Mouse (Mus musculus) c-Kit-positive CD71-positive TER-119-negative erythroid progenitor cells, embryonic 14.5 days (primary cell): ENCODE measurements around the gene Pgm1.

ENCODE experiments used
- DNase-seq: peaks from one replicate; pipeline ENCODE4 v3.0.0-alpha.2; 2013; ENCODE audit warnings: low read depth

The Pgm1 gene

DNA sequence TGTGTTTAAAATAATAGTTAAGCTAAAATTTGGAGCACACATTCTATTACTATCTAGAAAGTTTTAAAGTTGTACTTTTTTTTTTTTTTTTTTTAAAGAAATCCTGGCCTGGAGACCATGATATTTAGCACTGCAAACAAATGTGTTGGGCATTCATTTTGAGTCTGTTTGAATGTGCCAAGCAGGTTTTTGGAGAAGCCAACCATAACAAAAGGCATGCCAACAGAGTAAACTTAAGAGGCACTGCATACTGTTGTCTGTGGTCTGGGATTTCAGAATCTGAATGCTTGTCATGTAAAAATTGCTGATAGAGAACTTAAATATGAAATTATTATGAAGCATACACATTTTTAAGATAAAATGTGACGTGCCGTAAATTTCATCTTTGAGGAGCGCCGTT is 28.0 kb downstream of the Pgm1 start:
- no peak for DNase-seq

DNA sequence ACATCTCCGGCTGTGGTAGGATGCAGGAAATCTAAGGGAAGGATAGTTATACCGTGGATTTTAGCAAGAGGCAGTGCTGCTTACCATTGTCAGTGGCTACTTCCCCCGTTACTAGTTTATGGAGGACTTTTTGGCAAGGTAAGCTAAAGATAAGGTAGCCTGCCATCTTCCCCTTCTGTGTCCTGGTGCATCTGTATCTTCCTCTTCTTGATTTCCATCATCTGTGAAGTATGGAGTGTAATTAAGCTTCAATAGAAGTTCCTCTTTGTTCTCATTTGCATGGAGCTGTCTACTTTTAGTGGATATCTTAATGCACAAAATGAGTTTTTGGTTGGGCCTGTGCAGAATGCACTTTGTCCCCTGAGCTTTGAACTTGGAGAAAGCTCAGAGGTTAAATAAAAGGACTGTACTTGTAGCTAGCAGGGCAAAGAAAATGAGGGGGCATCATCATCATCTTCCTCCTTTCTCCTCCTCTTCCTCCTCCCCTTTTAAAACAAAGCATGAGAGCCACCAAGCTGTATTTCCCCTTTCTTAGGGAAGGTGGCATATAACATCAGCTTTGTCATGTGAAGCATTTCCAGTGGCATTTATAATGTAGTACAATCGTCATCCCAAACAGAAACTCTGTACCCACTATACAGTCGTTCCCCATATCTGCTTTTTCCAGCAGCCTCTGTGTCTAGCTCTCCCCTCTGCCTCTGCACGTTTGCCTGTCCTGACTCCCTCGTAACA is 29.0 kb downstream of the Pgm1 start:
- DNase-seq = no peak

DNA sequence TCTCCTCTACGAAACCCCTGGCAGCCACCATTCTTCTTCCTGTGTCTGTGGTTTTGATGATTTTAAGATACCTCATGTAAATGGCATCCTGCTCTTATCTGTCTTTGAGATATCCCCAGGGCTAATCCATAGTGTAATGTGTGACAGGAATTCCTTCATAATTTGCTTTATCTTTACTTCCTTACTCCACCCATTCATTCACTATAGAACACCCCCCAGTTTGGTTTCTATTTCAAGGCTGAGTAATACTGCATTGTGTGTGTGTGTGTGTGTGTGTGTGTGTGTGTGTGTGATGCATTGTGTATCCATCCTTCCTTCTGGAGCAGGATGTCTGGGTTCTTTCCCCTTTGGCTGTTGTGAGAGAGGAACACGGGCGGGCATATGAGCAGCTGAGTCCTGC is 30.1 kb downstream of the Pgm1 start:
- DNase-seq = no peak

- no peak for DNase-seq
Measured at GRCm38 (mm10) chr4:99966555-99966954, 37.3 kb downstream of the Pgm1 start.

DNA sequence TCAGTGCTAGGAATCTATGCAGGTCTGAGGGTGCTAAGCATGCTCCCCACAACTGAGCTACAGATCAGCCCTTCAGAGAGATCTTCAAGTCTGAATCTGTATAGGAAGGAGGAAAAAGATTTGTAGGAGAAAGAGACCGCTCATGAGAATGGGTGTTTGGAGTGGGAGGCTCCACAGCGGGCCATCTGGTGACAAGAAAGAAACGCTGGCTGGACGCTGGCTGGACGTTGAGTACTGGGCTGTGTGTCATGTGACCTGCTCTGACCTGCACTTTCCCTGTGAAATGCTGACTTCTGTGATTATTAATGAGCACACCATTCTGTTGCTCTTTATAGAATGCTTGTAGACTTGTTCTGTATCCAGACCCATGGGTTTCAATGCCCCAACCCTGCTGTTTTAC is 40.1 kb downstream of the Pgm1 start:
- no peak for DNase-seq

- DNase-seq = no peak
Measured at GRCm38 (mm10) chr4:99970097-99970496, 40.9 kb downstream of the Pgm1 start.

DNA sequence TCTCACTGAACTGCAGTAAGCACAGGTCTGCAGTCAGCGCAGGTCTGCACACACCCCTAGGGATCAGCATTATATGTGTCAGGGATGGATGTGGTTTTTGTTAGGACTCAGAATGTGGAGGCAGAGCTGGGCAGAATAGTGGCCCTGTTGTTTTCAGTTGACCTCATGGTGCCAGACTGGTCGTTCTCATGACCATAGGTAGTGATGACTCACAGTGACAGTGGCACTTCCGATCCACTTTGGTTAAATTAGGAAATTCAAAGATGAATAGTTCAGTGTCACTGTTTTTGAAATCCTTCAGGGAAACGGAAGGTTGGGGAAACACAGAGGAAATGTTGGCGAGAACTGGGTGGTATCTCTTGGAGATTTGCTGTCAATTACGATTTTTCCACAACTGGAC is 43.7 kb downstream of the Pgm1 start:
- DNase-seq = no peak

DNA sequence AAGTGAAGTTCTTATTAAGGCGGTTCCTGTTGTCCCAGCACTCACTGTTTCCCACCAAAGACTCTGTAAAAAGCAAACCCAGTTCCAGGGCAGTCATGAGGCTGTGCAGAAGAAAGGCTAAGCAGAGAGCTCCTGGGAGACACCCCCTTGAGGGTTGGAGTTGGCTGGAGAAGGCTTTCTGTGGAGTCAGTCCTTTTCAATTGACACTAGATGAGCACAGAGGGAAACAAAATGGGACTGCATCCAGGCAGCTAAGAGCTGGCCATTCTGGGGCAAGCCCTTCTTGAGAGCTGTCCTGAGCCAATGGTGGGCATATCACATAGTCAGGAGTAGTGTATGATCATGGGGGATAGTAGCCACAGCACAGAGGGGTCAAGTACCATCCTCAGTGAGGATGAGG is 44.7 kb downstream of the Pgm1 start:
- no peak for DNase-seq

DNA sequence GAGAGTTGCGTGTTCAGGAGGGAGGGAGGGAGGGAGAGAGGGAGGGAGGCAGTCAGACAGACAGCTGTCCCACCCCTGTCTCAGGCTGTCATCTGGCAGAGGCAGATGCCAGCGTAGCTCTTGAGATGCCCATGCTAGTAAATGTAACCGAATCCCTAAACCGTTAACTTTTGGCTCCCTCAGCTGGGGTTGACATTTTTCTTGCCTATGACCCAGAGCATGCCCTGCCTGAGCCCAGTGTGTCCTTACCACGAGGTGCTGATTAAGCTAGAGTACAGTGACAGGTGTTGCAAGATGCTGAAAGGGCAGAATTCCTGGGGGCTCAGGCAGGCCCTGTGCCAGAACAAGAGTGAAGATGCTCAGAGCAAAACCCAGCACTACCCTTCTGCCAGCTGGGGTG is 45.2 kb downstream of the Pgm1 start:
- no peak for DNase-seq

DNA sequence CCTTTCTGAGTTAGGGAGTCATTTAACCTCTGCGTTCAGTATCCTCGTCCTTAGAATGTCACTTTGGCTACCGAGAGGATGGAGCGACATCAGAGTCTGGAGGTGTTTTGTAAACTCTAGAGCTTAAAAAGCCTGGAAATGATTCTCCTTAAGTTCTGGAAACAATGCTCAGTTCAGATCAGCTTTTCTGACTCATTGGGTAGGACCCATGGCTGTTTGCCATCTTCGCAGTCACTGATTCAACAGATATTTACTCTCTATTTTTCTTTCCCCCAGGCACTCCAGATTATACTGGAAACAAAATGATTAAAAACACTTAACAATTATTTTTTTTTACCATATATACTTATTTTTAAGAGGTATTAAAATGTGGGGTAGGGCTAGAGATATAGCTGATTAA is 50.1 kb downstream of the Pgm1 start:
- DNase-seq = no peak

DNA sequence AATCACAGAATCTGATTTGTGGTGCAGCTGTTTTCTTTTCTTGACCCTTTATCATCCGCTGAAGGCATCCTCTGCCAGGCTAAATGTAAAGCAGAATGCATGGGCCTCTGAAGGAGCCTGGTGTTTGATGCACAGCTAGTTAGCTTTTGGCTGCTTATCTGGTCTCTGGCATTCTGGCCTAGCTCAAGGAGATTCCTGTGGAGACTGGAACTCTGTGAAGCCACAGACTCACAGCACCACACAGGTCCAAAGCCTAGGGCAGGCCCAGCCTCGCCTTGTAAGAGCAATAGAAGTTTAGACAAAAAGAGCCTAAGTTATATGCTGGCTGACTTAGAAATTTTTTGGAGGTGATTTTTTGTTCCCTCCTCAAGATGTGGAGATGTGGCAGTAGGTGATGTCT is 52.0 kb downstream of the Pgm1 start:
- DNase-seq = no peak

DNA sequence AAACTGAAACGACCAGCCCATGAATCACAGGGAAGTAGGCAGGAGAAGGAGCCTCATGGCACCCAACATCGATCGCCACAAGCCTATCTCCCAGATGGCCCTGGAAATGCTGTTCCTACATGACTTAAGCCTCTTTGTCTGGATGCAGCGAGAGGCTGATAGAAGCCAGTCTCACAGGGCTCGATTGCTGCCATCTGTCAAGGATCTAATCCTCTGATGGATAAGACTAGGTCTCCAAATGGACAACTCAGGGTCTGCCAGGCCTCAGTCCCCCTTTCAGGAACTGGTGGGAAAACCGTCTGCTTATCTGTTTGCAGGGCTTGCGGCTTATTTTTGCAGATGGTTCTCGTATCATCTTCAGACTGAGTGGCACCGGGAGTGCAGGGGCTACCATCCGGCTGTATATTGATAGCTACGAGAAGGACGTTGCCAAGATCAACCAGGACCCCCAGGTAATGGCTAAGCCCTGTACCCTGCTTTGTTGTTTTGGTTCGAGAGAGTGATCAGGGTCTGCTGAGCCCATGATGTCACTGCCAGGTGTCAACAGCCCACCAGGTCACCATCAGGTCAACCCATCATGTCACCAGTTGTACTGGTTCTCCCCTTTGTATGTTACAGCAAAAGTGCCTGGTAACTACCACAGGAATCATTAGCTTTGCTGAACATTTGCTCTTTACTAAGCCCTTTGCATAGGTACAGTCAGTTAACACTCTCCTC is 54.6 kb downstream of the Pgm1 start:
- DNase-seq = no peak

- no peak for DNase-seq
Measured at GRCm38 (mm10) chr4:99984369-99984752, 55.1 kb downstream of the Pgm1 start.

DNA sequence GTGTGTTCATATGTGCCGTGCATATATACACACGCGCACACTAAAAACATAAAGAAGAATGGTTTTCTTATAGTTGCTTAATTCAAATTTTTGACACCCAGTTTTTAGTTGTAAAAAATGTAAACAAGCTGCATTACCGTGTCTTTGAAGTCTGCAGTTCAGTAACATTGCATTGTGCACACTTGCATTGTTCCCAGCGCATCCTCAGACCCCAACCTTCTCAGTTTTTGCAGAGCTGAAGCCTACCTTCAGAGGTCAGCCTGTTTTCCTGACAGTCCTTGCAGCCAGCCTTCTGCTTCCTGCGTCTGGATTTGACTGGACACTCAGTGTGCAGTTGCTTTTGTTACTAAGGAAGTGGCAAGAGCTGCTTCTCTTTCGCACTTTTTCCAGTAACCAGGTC is 55.9 kb downstream of the Pgm1 start:
- DNase-seq = no peak

DNA sequence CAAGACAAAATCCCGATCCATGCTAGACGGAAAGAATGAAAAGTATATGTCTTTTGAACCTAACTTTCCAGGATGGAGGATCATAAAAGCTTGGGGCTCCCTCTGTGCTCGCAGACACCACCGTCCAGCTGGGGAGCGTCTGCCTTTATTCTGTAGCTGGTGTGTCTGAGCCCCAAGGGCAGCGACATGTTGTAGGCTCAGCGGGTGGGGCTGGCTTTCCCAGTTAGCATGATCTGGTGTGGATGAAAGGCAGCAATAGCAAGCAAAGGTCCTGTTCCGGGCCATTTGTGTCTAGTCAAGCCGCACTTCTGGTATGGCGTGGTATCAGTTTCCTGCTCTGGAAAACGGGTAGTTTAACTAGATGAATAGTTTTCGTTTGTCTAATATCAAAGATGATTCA is 56.4 kb downstream of the Pgm1 start:
- no peak for DNase-seq

- DNase-seq = no peak
Measured at GRCm38 (mm10) chr4:99986609-99987008, 57.4 kb downstream of the Pgm1 start.

DNA sequence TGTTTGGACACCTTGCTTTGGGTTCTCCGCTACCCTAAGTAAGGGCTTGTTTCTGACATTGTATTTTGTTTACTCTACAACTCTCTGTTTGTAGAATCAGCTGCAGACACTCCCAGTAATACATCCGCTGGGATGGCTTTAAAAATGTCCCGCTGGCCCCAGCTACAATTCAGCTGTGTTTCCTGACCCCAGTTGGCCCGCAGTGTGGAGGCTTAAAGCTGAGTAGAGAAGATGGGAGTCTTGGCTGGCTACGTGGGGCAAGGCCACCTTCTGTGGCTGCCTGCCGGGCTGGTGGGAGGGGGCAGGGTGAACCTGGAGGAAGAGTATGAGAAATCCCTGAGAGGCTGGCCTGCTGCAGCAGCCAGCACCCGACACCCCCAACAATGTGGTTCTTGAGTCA is 59.6 kb downstream of the Pgm1 start:
- no peak for DNase-seq

DNA sequence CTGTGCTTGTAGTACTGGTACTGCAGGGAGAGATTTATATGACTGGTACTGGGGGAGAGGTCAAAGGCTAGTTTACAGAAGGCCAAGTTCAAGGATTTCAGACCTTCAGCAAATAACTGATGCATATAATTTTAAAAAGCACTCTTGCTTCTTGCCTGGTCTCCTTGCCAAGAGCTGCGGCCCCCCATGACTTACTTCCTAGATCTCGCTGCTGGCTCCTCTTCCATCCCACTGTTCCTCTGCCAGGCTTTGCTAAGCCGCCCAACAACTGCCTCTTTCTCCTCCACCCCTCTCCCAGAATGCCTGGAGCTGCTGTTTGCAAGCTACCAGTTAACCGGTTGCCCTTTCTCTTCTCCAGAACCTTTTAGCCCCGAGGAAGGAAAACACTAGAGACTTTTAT is 71.8 kb downstream of the Pgm1 start:
- no peak for DNase-seq

- no peak for DNase-seq
Measured at GRCm38 (mm10) chr4:100001806-100002205, 72.6 kb downstream of the Pgm1 start.

DNA sequence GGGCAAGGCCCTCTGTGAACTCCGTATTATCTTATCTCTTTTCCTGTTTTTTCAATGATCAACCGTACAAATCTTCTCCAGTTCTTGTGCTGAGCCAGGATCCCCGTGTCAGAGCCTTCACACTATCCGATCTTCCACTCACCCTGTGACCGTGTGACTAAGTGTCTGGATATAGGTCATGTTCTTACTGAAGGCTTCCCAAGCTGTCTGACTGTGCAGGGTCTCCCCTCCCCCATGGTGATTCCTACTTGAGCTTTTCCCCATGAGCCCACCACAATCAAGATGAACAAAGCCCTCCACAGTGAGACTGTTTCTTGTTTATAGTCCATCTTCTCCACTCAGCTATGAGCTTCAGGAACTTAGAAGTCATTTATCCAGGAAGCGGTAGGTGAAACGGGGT is 78.5 kb downstream of the Pgm1 start:
- no peak for DNase-seq

DNA sequence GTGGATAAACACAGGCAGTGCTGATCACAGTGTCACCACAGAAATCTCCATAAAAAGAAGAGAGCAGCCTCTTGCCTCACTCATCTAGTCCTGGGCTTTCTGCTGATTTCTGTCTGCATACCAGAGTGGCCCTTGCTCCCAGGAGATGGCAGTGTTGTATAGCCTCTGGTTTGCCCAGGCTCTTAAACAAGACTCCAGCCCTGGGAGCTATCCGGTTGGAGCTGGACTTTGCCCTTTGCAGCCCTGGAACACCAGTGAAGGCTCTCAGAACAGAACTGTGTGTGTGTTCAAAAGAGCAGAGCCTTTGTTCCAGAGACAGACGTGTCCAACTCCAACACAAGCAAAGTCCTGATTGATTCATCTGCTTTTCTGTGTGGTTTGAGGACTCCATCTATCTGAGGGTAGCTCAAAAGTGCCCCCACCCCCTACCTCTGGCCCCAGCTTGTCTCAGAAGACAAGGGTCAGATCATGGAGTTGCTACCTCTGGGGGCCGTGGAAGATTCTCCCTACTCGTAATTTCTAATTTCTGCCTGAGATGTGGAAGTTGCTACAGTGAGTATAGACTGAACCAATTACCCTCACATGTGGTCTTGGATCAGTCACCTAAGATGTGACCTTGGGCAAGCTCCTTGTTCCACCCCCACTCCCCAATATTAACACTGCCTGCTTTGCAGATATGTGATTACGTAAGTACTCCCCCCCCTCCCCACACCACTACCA is 79.3 kb downstream of the Pgm1 start:
- no peak for DNase-seq

- DNase-seq = no peak
Measured at GRCm38 (mm10) chr4:100009211-100009678, 80.0 kb downstream of the Pgm1 start.

DNA sequence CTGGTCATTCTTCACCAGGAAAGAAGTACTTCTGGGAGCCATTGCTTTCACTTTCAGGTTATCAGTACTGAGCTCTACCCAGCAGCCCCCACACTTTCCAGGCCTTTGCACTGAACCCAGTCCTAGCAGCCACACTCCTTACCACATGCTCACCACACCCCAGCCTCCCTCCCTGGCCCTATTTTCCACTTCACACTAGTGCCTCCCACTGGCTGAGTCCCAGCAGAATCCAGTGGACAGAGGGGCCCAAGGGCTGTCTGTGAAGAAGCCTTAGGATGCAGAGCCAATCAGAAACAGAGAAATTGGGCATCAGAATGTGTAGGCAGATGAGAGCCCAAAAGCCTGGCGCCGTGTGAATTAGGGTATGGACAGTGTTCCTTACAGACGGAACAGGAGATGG is 81.7 kb downstream of the Pgm1 start:
- DNase-seq = no peak
